Mouse (Mus musculus): ENCODE measurements at regions not wholly inside any gene's neighbourhood (a gene's known extent, or its start where the extent isn't known, plus 50 kb on each side); places are given as distances from the start of the nearest gene placed in this dataset.

- Histone ChIP-seq H3K4me1 (ENCODE audit: control insufficient read depth, insufficient read depth, insufficient read length, low read length) (peaks cover 13% of the 10 kb centered on the region; the same call in 1 of the 2 replicates), H3K36me3 (ENCODE audit: control insufficient read depth, insufficient read depth, low read length) (no peaks in the 10 kb centered on the region), H3K4me3 (ENCODE audit: low read depth, low read length) (no peak overlapping the region), H3K27me3 (ENCODE audit: control insufficient read depth, insufficient read depth, low read length) (no peaks in the 10 kb centered on the region), H3K27ac (ENCODE audit: insufficient read depth, low read depth, low read length) (no peak overlapping the region)
- no peak for TF ChIP-seq POLR2A (IDR thresholded peaks at IDR 0.05; ENCODE audit: low read depth, low read length)
- TF ChIP-seq CTCF (IDR thresholded peaks at IDR 0.05; ENCODE audit: extremely low read depth, insufficient read length, insufficient replicate concordance, low read depth, low read length): no peak
- WGBS: 83% methylated on average over 3 of the region's 3 CpGs
Observed at GRCm38 (mm10) chr16:49971141-49971555, 170.8 kb downstream of the Cd47 start.

- WGBS: 89% methylated on average over 2 of the region's 2 CpGs
- H3K4me1 ChIP-seq (ENCODE audit: control insufficient read depth, insufficient read depth, insufficient read length, low read length): no peaks in the 10 kb centered on the region
- no peak for TF ChIP-seq POLR2A (IDR thresholded peaks at IDR 0.05; ENCODE audit: low read depth, low read length)
- no peak for TF ChIP-seq CTCF (IDR thresholded peaks at IDR 0.05; ENCODE audit: extremely low read depth, insufficient read length, insufficient replicate concordance, low read depth, low read length)
- H3K27me3 ChIP-seq (ENCODE audit: control insufficient read depth, insufficient read depth, low read length): no peaks in the 10 kb centered on the region
- H3K27ac ChIP-seq (ENCODE audit: insufficient read depth, low read depth, low read length): no peak overlapping the region
- H3K4me3 ChIP-seq (ENCODE audit: low read depth, low read length): no peak overlapping the region
- no peaks in the 10 kb centered on the region for H3K36me3 ChIP-seq (ENCODE audit: control insufficient read depth, insufficient read depth, low read length)
Observed at GRCm38 (mm10) chr16:49977276-49977675, 176.9 kb downstream of the Cd47 start.

GRCm38 (mm10) chr16:49979426-49979940 is 179.2 kb downstream of the Cd47 start:
- WGBS: 91% methylated on average over 4 of the region's 4 CpGs
- Histone ChIP-seq H3K4me3 (ENCODE audit: low read depth, low read length) (no peak overlapping the region), H3K4me1 (ENCODE audit: control insufficient read depth, insufficient read depth, insufficient read length, low read length) (no peaks in the 10 kb centered on the region), H3K36me3 (ENCODE audit: control insufficient read depth, insufficient read depth, low read length) (no peaks in the 10 kb centered on the region), H3K27me3 (ENCODE audit: control insufficient read depth, insufficient read depth, low read length) (no peaks in the 10 kb centered on the region), H3K27ac (ENCODE audit: insufficient read depth, low read depth, low read length) (no peak overlapping the region)
- TF ChIP-seq POLR2A (IDR thresholded peaks at IDR 0.05; ENCODE audit: low read depth, low read length) (no peak), CTCF (IDR thresholded peaks at IDR 0.05; ENCODE audit: extremely low read depth, insufficient read length, insufficient replicate concordance, low read depth, low read length) (no peak)

GRCm38 (mm10) chr16:49980178-49980646 is 179.9 kb downstream of the Cd47 start:
- Histone ChIP-seq H3K27ac (ENCODE audit: insufficient read depth, low read depth, low read length) (no peak overlapping the region), H3K4me1 (ENCODE audit: control insufficient read depth, insufficient read depth, insufficient read length, low read length) (no peaks in the 10 kb centered on the region), H3K27me3 (ENCODE audit: control insufficient read depth, insufficient read depth, low read length) (no peaks in the 10 kb centered on the region), H3K36me3 (ENCODE audit: control insufficient read depth, insufficient read depth, low read length) (no peaks in the 10 kb centered on the region), H3K4me3 (ENCODE audit: low read depth, low read length) (no peak overlapping the region)
- TF ChIP-seq POLR2A (IDR thresholded peaks at IDR 0.05; ENCODE audit: low read depth, low read length): no peak
- TF ChIP-seq CTCF (IDR thresholded peaks at IDR 0.05; ENCODE audit: extremely low read depth, insufficient read length, insufficient replicate concordance, low read depth, low read length): no peak
- WGBS: 91% methylated on average over 10 of the region's 10 CpGs

GRCm38 (mm10) chr16:49982180-49982579 is 181.8 kb downstream of the Cd47 start:
- H3K4me3 ChIP-seq (ENCODE audit: low read depth, low read length): no peak overlapping the region
- no peaks in the 10 kb centered on the region for H3K27me3 ChIP-seq (ENCODE audit: control insufficient read depth, insufficient read depth, low read length)
- H3K4me1 ChIP-seq (ENCODE audit: control insufficient read depth, insufficient read depth, insufficient read length, low read length): peaks cover 4% of the 10 kb centered on the region; the same call in 1 of the 2 replicates
- 74% methylated on average over 4 of the region's 4 CpGs for WGBS
- H3K36me3 ChIP-seq (ENCODE audit: control insufficient read depth, insufficient read depth, low read length): no peaks in the 10 kb centered on the region
- TF ChIP-seq CTCF (IDR thresholded peaks at IDR 0.05; ENCODE audit: extremely low read depth, insufficient read length, insufficient replicate concordance, low read depth, low read length) (no peak), POLR2A (IDR thresholded peaks at IDR 0.05; ENCODE audit: low read depth, low read length) (no peak)
- H3K27ac ChIP-seq (ENCODE audit: insufficient read depth, low read depth, low read length): no peak overlapping the region

GRCm38 (mm10) chr16:49985082-49986076 is 185.0 kb downstream of the Cd47 start:
- no peak overlapping the region for H3K27ac ChIP-seq (ENCODE audit: insufficient read depth, low read depth, low read length)
- H3K4me3 ChIP-seq (ENCODE audit: low read depth, low read length): no peak overlapping the region
- WGBS: 73% methylated on average over 14 of the region's 14 CpGs
- no peaks in the 10 kb centered on the region for H3K36me3 ChIP-seq (ENCODE audit: control insufficient read depth, insufficient read depth, low read length)
- H3K4me1 ChIP-seq (ENCODE audit: control insufficient read depth, insufficient read depth, insufficient read length, low read length): peaks cover 4% of the 10 kb centered on the region; the same call in 1 of the 2 replicates
- H3K27me3 ChIP-seq (ENCODE audit: control insufficient read depth, insufficient read depth, low read length): no peaks in the 10 kb centered on the region
- TF ChIP-seq POLR2A (IDR thresholded peaks at IDR 0.05; ENCODE audit: low read depth, low read length) (no peak), CTCF (IDR thresholded peaks at IDR 0.05; ENCODE audit: extremely low read depth, insufficient read length, insufficient replicate concordance, low read depth, low read length) (no peak)

GRCm38 (mm10) chr16:49986954-49987353 is 186.6 kb downstream of the Cd47 start:
- Histone ChIP-seq H3K4me1 (ENCODE audit: control insufficient read depth, insufficient read depth, insufficient read length, low read length) (peaks cover 4% of the 10 kb centered on the region; the same call in 1 of the 2 replicates), H3K27ac (ENCODE audit: insufficient read depth, low read depth, low read length) (no peak overlapping the region), H3K27me3 (ENCODE audit: control insufficient read depth, insufficient read depth, low read length) (no peaks in the 10 kb centered on the region), H3K36me3 (ENCODE audit: control insufficient read depth, insufficient read depth, low read length) (no peaks in the 10 kb centered on the region), H3K4me3 (ENCODE audit: low read depth, low read length) (no peak overlapping the region)
- TF ChIP-seq POLR2A (IDR thresholded peaks at IDR 0.05; ENCODE audit: low read depth, low read length) (no peak), CTCF (IDR thresholded peaks at IDR 0.05; ENCODE audit: extremely low read depth, insufficient read length, insufficient replicate concordance, low read depth, low read length) (no peak)
- 21% methylated on average over 6 of the region's 6 CpGs for WGBS
